Mouse (Mus musculus) heart, embryonic 11.5 days (tissue): ENCODE measurements around the gene Zfp185. TPM values are rescaled to one million over a fixed set of nuclear protein-coding genes. Genes with fewer than 3 reads are reported as not detected.
"Not testable (repeated sequence)": the region's sequence is repeated elsewhere in the genome, so short reads cannot be mapped to it uniquely, and the experiment has no call there.

Experiments
- ATAC-seq: fragments of 200-750 bp; cut with Nextera tagmentation; replicated peaks from 2 replicates; pipeline ENCODE4 v1.8.0; 2017; ENCODE audit warnings: moderate library complexity; ENCODE audit not compliant: insufficient number of reproducible peaks, low FRiP score, low TSS enrichment
- H3K27ac ChIP-seq: fragments of 300-500 bp; sonication (generic); 2 replicates; pipeline ENCODE4 v1.5.1; 2014; ENCODE audit warnings: mild to moderate bottlenecking, low read depth, low read length
- H3K27me3 ChIP-seq: fragments of 300-500 bp; sonication (generic); 2 replicates; pipeline ENCODE4 v1.6.1; 2014; ENCODE audit warnings: mild to moderate bottlenecking, low read length, mixed read lengths; ENCODE audit not compliant: control insufficient read depth, insufficient read depth
- H3K36me3 ChIP-seq: fragments of 300-500 bp; sonication (generic); 2 replicates; pipeline ENCODE4 v1.6.1; 2014; ENCODE audit warnings: mild to moderate bottlenecking, low read length, moderate library complexity, mixed read lengths; ENCODE audit not compliant: control insufficient read depth, insufficient read depth
- H3K4me1 ChIP-seq: fragments of 300-500 bp; sonication (generic); 2 replicates; pipeline ENCODE4 v1.6.1; 2014; ENCODE audit warnings: low read length; ENCODE audit not compliant: control insufficient read depth, insufficient read depth
- H3K4me2 ChIP-seq: fragments of 300-500 bp; sonication (generic); 2 replicates; pipeline ENCODE4 v1.6.1; 2014; ENCODE audit warnings: mild to moderate bottlenecking, moderate library complexity
- H3K4me3 ChIP-seq: fragments of 300-500 bp; sonication (generic); 2 replicates; pipeline ENCODE4 v1.5.1; 2014; ENCODE audit warnings: low read depth, low read length
- H3K9ac ChIP-seq: fragments of 300-500 bp; sonication (generic); 2 replicates; pipeline ENCODE4 v1.6.1; 2014; ENCODE audit warnings: mild to moderate bottlenecking, low read depth, low read length, moderate library complexity
- H3K9me3 ChIP-seq: fragments of 300-500 bp; sonication (generic); replicated peaks from 2 replicates; pipeline ENCODE4 v1.6.1; 2016; ENCODE audit warnings: low read length; ENCODE audit not compliant: control insufficient read depth
- WGBS: fragments of 180-500 bp; shearing (Covaris S2); extraction: QIAGEN DNeasy Blood & Tissue Kit; methylation state at CpG from one replicate; pipeline ENCODE4 v1.1.7; 2014; ENCODE audit not compliant: insufficient replicate concordance; 5-methylcytosine and 5-hydroxymethylcytosine counted together
- microRNA counts: library from miRNA; unstranded; fragments of <30 nt; microRNA quantifications from one replicate; lab custom pipeline; 2015
- microRNA-seq: library from miRNA; unstranded; fragments of <30 nt; microRNA quantifications from one replicate; pipeline ENCODE4, GENCODE M21; 2016; ENCODE audit warnings: borderline number of aligned reads
- polyA plus RNA-seq: library from polyadenylated mRNA; unstranded; fragments of >200 nt; fragmentation: Nextera tagmentation; extraction: Ambion mirVana; gene quantifications from 2 replicates; pipeline ENCODE4 v1.2.1, GENCODE M21; 2014

Zfp185 gene
- polyA plus RNA-seq, 1 experiment from 2014 or later: 6.1 TPM

- H3K9me3 ChIP-seq, H3K4me1 ChIP-seq, H3K4me2 ChIP-seq, H3K27ac ChIP-seq, H3K4me3 ChIP-seq, H3K9ac ChIP-seq, H3K27me3 ChIP-seq, H3K36me3 ChIP-seq, ATAC-seq: not testable (repeated sequence)
- 60% methylated on average over 1 of the region's 5 CpGs for WGBS
These were observed 79.7 kb downstream of the Zfp185 start for GRCm38 (mm10) chrX:73066765-73067312.

MicroRNA genes within 50 kb of the gene (microRNA counts, 519-probe panel; counts per million panel counts)
- microRNA mmu-miR-2137 (lab: Ali Mortazavi, UCI): 32.2 counts per million

Small RNA genes within 50 kb of the gene (microRNA-seq; reads per million reads assigned to microRNA genes)
- gene Mir2137: 27.7 reads per million, percentile 53 among the genes with 10 or more reads in this experiment

Other genes starting within 250 kb of the Zfp185 start
- 0.17 TPM in 1 of 2 replicates, not detected in the other for gene Gabrq, start 162.2 kb upstream of the Zfp185 start, polyA plus RNA-seq
- gene Cetn2, start 68.9 kb upstream of the Zfp185 start, polyA plus RNA-seq: 69.8 and 72.3 TPM in 2 replicates
- 20.8 and 22.1 TPM in 2 replicates for gene Nsdhl, start 68.8 kb upstream of the Zfp185 start, polyA plus RNA-seq
- 0.17 TPM in 1 of 2 replicates, not detected in the other for gene Pnma5, start 49.8 kb downstream of the Zfp185 start, polyA plus RNA-seq
- gene Pnma3, start 77.4 kb downstream of the Zfp185 start, polyA plus RNA-seq: 0.08 TPM in 1 of 2 replicates, not detected in the other
- gene Xlr4a, start 95.1 kb downstream of the Zfp185 start, polyA plus RNA-seq: 0.38 and 1.1 TPM in 2 replicates
- 1.9 and 2.2 TPM in 2 replicates for gene Xlr3a, start 109.8 kb downstream of the Zfp185 start, polyA plus RNA-seq
- gene Gm14685, start 129.7 kb downstream of the Zfp185 start, polyA plus RNA-seq: 0.14 TPM in 1 of 2 replicates, not detected in the other
- gene Xlr5b, start 161.5 kb downstream of the Zfp185 start, polyA plus RNA-seq: not detected in 2 replicates
- gene DXBay18, start 162.1 kb downstream of the Zfp185 start, polyA plus RNA-seq: not detected in 2 replicates
- gene Spin2d, start 189.7 kb downstream of the Zfp185 start, polyA plus RNA-seq: not detected in 2 replicates
- gene Xlr3b, start 204.9 kb downstream of the Zfp185 start, polyA plus RNA-seq: 7.2 and 7.4 TPM in 2 replicates
- gene Xlr4b, start 227.0 kb downstream of the Zfp185 start, polyA plus RNA-seq: 0.44 and 0.76 TPM in 2 replicates
- 8.4 and 9.2 TPM in 2 replicates for gene F8a, start 241.0 kb downstream of the Zfp185 start, polyA plus RNA-seq